Mouse (Mus musculus): Measurements from ENCODE around the gene F2rl2.

Gene F2rl2

DNA sequence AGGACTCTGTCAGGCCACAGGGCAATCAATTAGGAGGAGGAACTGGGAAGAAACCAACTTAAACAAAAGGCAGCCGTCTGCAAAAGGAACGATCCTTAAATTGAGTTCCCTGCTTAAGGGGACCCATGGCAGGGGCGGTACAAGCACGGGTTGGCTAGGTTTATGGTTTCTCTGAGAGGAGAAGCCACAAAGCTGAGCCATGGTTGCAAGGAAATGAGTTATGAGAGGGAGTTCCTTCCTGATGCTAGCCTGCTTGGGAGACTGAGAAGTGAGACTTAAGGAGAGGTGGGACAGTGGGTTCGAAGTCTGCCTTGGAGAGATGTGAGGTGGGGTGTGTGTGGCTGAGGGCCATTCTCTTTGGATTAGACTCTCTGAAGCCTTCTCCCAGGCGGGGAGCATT lies 1.2 kb downstream of the F2rl2 start:
- DNase-seq (ENCODE audit: low spot score in 2 of 2) = no peak

DNA sequence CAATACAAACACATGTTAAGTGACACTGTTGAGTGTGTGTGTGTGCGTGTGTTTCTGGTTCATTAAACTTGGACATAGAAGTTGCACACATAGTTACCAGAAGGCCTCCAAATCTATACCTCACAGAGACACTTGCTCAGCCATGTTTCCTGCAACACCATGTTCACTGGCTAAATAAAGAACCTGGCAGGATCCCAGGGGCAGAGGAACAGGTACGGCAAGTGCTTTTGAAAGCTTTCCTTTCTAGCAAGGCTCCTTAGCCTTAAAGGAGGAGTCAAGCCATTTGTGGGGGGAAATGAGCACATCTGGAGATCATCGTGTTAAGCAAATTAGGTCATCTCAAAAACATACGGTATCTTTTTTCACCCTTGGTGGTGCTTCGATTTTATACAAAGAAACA lies 6.7 kb downstream of the F2rl2 start:
- DNase-seq (ENCODE audit: low spot score in 2 of 2) = no peak

DNA sequence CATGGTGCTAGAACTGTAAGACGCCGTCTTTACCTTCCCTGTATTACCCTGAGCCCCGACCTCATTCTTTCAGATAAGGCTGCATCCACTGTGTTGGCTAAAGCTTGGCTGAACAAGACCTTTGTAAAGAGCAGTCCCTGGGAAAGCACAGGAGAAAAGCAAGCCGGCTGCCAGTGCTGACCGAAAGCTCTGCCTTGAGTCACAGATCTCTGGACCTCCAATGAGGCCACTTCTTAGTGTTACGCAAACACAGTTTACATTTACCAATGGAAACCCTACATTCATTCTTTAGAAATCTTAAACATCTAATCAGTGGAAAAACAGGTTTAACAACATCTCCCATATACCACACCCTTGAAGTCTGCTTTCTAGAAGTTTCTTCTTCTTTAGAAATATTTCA lies 8.9 kb downstream of the F2rl2 start:
- no peak for DNase-seq (ENCODE audit: low spot score in 2 of 2)

DNA sequence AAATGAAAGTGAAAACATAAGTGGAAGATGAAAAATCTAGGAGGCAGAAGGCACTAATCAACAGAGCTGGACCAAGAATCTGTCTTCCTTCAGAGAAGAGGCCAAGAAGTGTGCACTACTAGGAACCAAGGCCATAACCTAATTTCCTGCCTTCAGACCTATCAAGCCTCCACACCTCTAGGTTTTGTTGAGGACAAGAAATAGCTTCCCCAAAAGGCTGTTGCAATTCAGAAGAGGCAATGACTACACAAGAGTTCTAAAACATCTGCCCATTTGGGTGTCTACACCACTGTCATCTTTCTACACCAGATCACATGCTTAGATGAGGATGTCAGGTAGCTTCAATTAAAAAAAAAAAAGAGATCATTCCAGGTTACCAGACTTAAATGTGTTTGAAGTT lies 15.4 kb downstream of the F2rl2 start:
- DNase-seq (ENCODE audit: low spot score in 2 of 2) = no peak

DNA sequence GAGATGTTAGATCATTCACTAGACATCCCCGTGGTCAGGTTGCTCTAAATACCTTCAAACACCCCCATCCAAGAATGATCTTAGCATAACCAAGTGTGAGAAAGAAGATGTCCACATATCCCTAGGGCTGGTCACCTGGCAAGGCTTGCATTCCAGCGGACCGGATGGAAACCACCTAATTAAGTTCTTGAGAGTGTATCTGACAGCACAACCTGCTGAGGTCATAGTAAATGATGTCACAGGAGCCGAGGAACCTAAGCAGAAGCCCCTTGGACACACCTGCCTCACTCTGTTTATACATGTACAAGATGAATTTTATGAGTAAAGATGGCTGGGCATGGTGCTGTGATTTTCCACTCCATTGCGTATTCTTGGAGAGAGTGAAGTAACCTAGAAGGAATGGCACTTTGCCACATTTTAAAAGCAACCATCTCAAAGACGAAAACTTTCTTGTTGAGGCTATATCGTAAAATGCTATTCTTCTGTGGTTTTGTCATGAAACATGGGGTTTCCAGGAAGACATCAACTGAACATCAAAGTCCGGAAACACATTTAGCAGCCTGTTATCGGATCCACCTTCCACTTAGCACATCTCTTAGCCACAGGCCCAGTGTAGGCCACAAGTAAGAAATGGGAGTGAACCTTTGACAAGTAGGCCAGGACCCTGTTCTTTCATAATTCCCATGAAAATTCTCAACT lies 16.1 kb downstream of the F2rl2 start:
- no peak for DNase-seq (ENCODE audit: low spot score in 2 of 2)

DNA sequence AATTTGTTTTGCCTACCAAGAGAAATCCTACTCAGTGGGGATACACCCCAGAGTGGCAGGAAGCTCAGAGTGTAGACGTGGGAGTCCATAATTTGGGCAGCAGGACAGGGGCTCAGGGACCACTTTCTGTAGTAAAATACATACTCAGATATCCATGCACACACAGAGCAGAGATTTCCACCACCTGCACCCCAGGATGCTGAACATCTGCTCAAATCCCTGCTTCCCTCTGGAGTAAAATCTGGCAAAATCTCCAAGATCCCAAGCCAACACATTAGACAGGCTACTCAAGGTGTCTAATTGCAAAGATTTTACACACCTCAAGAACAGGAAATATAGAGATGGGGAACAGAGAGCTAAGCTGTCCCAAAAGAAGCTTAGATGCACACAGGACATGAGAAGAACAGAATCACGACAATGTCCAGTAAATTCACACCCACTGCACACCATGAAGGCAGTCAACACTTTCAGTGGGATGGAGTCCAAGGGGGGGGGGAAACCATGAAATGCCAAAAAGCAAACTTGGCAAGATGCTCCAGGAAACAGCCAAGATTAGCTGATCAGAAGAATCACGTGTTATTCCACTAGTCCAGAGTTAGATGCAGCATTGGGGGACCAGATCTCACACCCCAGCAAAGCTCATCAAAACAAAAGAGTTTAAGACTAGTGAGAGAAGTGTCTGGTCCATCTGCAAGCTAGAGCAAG lies 17.8 kb downstream of the F2rl2 start:
- no peak for DNase-seq (ENCODE audit: low spot score in 2 of 2)

DNA sequence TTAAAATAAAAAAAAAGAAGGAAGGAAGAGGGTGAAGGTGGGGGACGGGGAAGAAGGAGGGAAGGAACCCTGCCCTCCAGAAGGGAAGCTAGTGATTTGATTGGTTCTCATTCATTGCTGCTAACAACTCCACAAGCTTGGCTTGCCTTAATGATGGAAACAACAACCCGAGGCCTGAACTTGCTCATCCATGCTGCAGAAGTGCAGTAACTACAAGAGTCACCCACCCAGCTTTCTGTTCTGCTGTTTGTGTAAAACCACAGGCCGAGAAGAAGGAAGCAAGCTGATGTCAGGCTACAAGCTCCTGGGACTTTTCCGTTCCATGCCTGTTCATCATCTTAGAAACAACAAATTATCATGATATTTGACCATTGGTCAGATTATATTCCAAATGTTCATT lies 18.7 kb downstream of the F2rl2 start:
- no peak for DNase-seq (ENCODE audit: low spot score in 2 of 2)

DNA sequence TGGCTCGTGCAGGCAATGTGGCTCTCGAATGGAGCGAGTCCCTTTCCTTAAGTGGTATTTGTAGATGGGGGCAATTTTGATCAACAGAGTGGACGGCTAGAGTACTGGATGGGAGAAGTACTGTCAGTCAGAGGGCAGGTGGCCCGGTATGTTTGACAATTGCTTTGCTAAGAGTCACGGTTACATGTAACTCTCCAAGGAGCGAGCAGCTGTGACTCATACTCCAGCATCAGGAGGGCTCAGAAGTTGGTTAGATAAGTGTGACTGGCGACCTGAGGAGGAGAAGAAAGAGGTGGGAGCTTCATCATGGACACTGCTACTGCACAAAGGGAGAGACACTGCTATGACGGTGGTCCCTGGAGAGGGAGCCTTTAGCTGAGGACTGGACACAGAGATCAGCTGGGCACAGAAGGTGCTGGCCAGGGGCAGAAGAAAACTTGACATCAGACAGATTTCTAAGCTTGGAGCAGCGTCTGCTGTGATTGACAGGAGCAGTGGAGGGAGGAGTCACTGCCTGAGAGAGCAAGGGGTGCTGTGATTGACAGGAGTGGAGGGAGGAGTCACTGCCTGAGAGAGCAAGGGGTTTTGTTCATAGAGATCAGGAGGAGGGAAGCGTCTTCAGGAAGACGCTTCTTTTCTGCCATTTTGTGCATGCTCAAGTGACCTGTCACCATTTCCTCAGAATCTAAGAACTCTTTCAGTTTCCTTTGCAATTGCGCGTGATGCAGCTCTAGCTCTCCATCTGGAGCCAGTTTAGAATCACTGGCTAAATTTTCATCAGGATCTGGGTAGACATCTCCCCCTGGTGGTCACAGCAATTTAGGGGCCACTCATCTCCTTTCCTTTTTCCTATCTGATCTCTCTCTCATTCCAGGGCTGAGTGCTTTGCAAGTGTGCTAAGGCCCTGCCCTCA lies 22.9 kb downstream of the F2rl2 start:
- DNase-seq (ENCODE audit: low spot score in 2 of 2) = peak; percentile 76 to 80

DNA sequence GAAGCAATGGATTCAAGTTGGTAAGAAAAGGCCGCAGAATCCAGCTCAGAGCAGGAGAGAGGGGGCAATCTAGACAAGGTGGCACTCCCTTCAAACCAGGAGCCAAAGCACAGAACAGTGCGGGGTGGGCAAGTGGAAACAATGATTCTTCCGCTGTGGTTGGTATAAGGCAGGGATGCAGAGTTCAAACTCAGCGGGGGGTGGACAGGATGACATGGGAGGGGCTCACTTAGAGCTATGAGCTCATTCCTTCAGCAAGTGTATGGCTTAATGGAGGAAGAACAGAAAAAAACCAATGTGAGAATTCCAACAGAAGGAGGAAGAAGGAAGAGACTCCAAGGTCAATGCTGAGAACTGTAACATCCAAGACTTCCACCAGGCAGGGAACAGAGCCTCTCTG lies 33.8 kb downstream of the F2rl2 start:
- no peak for DNase-seq (ENCODE audit: low spot score in 2 of 2)

DNA sequence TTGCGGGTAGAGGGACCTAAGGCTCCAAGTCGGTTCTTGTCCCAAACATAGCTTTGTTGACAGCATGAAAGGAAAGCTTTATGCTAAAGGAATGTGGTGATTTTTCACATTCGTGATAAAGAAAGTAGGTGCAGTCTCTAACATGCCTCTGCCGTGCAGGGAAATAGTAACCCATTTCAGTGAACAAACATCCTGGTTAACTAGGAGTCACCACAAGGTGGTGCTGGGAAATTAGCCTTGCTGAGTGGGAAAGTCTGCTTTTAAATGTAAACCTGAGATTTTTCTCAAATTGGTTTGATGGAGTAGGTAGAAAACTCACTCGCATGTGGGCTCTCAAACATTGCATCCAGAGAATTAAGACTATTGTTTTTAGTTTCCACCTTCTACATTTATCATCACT lies 43.0 kb downstream of the F2rl2 start:
- DNase-seq (ENCODE audit: low spot score in 2 of 2) = peak in 1 of 2 experiments; percentile 56

DNA sequence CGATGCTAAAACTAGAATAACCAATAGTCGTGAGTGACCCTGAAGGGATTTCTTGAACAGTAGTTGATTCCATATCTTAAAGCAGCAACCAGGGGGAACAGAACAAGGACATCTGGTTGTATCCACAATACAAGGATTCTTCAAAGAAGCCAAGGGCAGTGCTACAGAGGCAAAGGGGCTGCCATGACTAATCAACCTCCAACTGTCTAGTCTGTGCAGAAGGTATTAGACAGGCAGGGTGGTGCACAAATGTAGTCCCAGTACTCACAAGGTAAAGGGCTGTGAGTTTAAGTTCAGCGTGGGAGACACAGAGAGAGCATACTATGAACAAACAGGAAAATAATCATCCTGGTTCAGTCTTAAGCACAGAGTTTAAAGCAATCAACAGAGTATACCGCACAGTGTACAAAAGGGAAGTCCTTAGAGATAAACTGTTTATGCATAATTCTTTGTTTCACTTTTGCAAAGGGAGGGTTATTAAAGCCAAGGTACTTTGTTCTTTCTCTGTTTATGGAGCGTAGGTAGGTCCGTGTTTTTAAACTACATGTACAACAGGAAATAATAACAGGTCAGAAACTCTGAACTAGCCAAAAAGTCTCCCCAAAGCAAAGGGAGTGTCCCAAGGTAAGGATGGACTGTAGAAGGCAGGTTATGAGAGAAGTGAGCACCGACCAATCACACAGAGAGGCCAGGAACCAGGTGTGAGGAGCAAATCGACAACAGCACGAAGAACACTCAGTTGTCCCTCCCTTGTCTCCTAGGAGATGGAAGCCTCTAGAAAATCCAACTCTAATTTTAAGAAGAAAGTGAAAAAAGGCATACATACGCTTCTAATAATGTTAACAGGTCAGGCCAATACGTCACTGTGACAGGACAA lies 45.4 kb downstream of the F2rl2 start:
- DNase-seq (ENCODE audit: low spot score in 2 of 2) = no peak

DNA sequence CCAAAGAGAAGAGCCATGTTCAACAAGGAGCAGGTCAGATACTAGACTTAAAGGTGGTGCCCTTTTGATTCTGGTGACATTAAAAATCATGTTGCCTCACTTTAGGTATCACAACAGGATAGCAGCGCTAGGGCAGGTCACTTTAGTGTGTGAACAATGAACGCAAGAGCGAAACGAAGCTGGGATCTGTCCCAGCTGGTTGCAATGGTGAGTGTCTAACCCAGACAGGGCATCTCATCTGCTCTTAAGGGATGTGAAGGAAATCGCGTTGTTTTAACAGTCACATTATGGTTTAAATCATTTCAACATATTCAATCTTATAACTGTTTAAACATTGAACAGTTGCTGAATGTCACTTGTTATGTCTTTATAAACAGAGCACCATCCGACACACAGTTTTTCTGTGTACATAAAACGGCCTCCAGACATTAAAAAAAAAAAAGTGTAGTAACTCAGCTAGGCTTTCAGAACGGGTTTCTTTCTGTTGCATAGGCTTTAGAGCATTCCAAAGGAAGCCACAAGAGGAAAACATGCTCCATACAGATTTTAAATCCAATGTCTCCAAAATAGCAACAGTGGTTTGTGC lies 46.3 kb downstream of the F2rl2 start:
- no peak for DNase-seq (ENCODE audit: low spot score in 2 of 2)

DNA sequence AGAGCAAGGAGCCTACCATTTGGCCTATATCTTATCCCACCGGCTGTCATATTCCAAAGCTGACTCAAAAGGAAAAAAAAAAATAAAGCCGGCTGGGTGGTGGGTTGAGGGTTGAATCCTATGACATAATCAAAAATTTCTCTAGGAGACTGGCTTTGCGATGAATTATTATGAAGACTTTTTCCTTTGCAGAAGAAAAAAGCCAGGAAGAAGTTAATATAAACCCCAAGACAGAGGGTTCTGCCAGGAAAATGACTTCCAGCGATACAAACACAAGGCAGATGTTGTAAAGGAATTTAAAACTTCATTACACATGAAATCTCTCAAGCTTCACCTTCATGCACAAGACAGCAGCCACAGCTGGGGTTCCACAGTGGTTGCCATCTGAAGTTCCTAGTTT lies 48.8 kb downstream of the F2rl2 start:
- no peak for DNase-seq (ENCODE audit: low spot score in 2 of 2)

DNA sequence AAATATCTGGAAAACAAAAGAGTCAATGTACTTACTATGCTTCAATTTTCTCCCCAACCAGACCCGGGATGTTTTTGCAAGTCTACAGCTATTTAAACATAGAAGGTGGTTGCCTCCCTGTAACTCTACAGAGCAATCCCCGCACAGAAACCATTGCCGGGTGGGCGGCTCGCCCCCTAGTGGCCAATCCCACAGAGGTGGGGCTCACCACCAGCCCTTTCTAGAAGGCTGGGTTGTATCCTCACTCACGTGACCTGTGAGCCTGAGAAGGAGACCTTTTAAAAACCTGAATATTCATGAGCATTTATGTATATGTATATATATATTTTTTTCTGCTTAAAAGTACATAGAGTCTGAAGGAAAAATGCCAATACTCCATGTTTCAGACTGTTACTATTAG lies 49.9 kb downstream of the F2rl2 start:
- peak in 1 of 2 experiments; percentile 57 for DNase-seq (ENCODE audit: low spot score in 2 of 2)

DNA sequence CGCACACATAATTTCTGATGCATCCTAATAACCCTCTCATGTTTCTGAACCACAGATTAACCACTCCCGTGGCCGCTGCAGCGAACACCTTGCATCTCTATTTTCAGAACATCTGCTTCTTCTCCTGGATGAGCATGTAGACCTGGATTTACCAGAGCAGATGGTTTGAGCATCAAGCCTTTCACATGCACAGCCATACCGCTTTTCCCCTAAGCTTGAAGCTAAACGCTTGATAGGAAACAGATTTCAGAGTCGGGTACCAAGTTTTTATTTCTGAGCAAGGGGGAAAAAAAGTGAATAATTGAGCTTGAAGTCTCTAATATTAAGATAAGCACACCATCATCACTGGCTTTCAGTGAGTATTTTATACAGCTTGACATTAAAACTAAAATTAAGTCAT lies 50.4 kb downstream of the F2rl2 start:
- no peak for DNase-seq (ENCODE audit: low spot score in 2 of 2)

DNA sequence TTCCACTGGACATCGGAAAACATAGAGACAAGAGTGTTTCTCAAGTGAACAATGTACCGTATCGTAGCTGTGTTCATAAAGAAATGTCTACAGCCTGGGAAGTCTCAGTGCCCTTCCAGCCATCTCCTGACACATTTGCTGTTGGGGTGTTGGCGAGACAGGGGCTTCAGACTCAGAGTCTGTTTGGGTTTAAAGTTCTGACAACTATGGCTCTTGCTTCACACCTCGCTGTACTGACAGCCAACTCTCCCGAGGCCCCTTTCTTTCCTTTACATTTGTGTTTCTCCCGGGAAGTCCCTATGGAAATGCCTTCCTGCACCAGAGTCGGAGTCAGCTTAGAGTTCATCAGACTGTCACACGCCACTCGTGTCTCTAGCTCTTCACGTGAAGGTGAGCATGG lies 50.9 kb downstream of the F2rl2 start:
- DNase-seq (ENCODE audit: low spot score in 2 of 2) = no peak
